Mouse (Mus musculus) adrenal gland, postnatal 36 days (tissue): Measurements from ENCODE around the gene Dnah7c. TPM values are rescaled to one million over a fixed set of nuclear protein-coding genes. Genes with fewer than 3 reads are reported as not detected.

Experiments used
- DNase-seq, 2 experiments: peaks; one replicate each; pipeline ENCODE4 v3.0.0; 2021; ENCODE audit warnings: mixed read lengths in 1 of 2
- total RNA-seq, 2 experiments: library from RNA; stranded (reverse); gene quantifications; 2 replicates each; pipeline ENCODE4 v1.2.3; 2021

Dnah7c gene
- total RNA-seq, 2 experiments from 2014 or later = 0.13 to 0.36 TPM

GRCm38 (mm10) chr1:46854036-46854900 is 428.9 kb downstream of the Dnah7c start:
- DNase-seq = peak in 1 of 2 experiments; percentile 89

GRCm38 (mm10) chr1:46856498-46856897 is 431.1 kb downstream of the Dnah7c start:
- no peak for DNase-seq
